Mouse (Mus musculus) retina, postnatal 1 day (tissue): ENCODE data around the gene Scn1a.

Source experiments
- DNase-seq: peaks from one replicate; pipeline ENCODE4 v3.0.0-alpha.2; 2012

The Scn1a gene

DNA sequence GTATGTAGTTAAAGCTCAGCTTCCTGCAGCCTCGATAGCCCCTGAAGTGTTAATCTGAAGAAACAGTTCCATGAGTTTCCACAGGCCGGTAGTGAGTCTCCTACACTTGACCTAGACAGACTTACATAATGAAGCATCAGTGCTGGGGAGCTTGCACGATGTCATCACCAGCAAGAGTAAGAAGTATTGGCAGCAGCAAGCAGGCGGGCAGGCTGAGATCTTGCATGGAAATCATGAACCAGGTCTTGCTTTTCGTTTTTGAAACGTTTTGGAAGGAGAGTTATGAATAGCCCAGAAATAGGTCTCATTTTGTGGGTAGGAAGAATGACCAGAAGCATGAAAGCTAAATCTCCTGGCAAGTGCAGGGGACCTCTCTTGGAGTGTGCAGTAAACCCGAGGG, at the start of gene Scn1a:
TSS of gene Scn1a (minus strand) at position 130 of the 400 bp plus-strand sequence.
- peak; percentile 40 for DNase-seq

GRCm38 (mm10) chr2:66478395-66478794, 37.8 kb upstream of the Scn1a start:
- no peak for DNase-seq

DNA sequence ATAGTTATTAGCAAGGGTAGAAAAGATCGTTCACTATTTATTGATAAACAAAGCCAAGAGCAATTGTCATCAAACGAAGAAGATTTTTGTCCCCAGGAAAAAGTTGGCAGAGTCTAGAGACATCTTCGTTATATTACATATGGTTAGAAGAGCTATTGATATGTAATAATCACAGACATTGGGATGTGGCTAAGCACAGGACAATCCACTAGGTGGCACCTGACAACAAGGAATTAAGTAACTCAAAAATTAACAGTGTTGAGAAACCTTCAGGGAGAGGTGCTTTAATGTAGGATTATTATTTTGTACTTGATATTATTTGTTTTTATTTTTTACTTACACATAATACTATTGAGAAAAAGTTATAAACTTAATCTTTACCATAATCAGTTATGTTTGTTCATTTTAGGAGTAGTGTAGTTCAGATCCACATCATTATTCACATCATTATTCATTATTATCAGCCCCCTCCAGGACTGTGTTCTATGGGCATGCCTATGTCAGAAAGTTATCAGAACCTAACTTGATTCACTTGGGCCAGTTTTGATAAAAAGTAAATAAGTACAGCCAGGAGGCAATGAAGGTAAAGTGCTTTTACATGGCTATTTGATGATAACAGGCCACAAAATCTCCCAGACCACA, 32.7 kb upstream of the Scn1a start:
- peak; percentile 42 for DNase-seq

DNA sequence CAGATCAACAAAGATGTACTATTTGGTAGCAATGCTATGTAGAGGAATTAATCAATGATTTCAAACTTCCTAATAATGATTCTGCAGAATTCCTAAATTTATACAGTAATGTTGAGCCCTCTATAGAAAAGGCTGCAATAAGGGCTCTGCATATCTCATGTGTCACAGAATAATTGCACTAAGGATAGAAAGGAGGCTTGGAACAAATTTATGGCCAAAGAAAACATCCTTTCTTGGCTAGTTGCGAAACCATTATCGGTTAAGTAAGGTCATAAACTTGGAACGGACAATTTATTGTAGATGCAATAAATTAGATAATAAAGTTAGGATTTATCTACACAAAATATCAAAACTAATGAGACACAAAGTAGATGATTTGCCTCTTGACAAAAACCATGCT, 24.8 kb upstream of the Scn1a start:
- DNase-seq: no peak

DNA sequence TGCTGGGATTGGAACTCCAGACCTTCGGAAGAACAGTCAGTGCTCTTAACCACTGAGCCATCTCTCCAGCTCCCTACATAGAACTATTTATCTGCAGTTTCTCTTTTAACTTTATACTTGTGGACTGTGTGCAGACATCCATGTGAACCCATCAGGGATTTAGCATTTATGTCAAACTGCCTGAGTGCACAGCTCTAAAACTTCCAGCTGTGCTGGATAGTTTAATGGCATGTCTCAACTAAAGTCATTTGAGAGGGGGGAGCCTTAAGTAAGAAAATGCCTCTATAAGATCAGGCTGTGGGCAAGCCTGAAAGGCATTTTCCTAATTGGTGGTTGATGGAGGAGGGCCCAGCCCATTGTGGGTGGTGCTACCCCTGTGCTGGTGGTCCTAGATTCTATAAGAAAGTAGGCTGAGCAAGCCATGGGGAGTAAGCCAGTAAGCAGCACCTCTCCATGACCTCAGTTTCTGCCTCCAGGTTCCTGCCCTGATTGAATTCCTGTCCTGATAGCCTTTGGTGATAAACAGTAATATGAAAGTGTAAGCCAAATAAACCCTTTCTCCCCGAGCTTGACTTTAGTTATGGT, 24.3 kb upstream of the Scn1a start:
- no peak for DNase-seq

DNA sequence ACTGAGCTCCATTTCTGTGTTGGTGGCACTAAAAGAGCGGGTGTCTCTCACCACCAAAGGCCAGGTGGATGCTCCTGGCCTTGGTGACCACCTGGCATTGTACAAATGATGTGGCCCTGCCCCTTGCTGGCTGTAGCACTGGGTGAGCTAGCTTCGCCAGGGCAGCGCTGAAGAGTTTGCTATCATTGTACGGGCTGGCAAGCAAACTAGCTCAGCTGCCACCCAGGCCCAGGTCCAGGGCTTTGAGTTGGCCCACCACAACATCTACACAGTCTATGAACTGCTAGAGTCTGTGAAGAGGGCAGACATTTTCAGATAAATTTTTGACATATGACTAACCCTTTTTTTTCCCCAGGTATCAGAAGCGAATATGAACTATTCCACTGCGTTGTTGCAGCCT, 23.3 kb upstream of the Scn1a start:
- DNase-seq: no peak

DNA sequence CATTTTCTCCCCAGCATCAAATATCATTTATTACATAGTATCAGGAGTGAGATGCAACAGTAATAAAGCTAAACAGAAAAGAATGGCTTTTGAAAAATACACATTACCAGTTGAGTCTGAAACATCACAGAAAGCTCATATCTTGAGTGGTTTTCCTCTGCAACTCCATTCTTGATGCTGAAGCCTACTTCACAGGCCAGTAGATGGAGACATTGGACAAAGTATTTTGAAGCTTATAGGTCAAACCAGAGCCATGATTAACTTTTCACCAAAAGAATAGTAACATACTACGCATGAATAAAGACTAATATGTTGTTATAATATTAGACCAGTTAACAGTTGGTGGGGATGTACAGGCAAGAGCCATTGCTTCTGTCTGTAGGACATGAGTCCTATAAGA, 21.8 kb upstream of the Scn1a start:
- DNase-seq: peak; percentile 7

DNA sequence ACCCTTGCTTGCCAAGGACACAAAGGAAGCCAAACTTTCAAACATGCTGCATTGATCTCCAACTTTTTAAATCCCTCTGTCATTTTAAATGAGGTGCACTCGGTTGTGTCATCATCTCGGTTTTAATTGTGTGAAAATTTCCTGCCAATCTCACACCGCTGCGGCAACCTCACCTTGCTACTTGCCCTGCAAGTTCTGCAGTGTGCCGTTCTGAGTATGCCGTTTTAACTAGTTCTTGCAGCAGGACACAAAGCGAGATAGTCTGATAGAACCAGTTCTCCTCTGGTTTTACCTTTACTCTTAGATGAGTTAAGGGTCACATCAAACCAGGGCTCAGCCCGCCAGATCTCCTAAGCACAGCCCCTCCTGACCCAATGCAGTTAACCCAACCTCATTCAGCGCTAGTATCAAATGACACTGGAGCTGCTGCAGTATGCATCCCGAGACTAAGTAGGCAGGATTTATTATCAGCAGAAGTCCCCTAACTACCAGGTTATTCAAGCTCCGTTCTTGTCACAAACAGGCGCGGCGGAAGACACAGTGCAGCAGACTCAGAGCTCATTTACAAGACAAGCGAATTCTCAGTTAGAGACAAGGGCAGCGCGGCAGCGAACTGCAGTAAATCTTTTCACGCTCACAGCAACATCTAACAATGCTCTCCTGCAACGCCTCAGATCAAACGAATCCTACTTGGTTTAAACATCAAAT, 722 bp downstream of the Scn1a start:
- DNase-seq: peak; percentile 50

- no peak for DNase-seq
Observed at GRCm38 (mm10) chr2:66436286-66436685, 4.4 kb downstream of the Scn1a start.

DNA sequence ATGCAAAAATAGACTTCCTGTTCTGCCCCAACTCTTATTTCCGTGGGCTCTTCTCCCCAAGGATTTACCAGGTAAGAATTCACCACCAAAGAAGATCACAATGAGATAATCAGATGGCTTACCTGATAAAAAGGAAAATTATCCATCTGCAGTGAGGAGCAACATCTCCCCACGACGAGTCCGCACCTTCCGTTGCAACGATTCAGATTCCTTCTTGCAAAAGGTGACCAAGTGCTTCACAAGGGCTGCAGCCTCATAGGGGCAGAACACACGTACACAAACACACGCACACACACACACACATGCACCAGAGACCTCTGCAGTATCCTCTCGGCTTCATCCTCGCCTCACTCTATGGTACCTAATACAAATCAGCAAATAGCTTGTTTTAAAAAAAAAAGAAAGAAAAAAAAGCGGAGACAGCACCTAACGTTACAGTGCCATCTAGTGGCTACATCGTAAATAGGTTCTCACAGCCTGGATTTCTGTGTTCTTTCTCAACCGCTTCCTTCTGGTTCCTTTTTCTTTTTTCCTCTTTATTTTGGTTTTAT, 30.8 kb downstream of the Scn1a start:
- DNase-seq: peak; percentile 78

GRCm38 (mm10) chr2:66408899-66409739, 31.5 kb downstream of the Scn1a start:
- DNase-seq: peak; percentile 67

GRCm38 (mm10) chr2:66408456-66408855, 32.2 kb downstream of the Scn1a start:
- DNase-seq: no peak

DNA sequence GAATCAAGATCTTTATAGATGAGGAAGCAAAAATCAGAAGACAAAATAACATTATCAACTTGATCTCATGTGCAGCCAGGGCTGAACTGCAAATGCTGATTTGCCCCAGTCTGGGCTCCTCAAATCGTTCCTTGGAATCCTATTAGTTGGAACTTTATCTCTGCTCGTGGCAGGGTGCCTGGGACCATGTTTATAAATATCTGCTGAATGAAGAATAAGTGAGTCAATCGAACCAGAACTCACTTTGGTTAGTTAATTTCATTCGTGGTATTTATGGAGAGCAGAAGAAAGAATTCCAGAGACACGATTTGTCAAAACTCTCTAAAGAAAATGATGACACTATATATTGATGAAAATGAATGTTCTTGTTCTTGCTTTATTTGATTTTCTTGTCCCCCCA, 48.1 kb downstream of the Scn1a start:
- DNase-seq: no peak

DNA sequence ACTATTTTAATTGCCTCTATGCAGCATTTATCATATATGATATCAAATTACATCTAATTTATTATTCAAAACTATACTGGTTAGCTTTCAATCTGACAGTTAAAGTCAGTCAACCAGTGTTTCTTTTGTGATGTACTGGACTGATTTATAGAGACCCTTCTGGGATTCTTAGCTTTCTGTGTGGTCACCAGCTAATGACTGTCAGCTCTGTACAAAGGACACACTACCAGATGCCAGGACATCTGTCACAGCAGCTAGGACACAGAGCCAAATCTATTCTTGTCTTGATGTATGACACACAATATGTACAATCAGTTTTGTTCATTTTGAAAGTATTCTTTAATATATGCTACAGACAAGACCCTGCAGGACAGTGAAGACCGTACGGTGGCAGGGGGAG, 72.7 kb downstream of the Scn1a start:
- peak; percentile 12 for DNase-seq

- DNase-seq: no peak
Observed at GRCm38 (mm10) chr2:66350590-66350989, 90.0 kb downstream of the Scn1a start.

GRCm38 (mm10) chr2:66346622-66347021, 94.0 kb downstream of the Scn1a start:
- DNase-seq: no peak

DNA sequence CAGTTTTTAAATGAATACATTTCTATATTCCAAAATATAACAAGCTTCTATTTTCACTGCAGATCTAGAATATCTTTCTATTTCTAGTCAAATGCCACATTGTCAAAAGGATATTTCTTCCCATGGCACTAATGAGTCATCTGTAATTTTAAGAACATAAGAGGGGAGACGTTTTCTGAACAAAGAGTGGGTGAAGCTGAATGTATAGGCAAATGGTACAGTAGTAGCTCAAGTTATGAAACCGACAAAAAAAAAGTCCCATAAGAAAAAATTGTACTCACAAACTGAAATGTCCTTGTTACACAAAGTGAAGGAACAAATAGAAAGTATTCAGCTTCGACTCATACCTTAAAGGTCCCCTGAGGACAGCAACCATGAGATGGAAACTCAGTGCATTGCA, 94.5 kb downstream of the Scn1a start:
- DNase-seq: no peak

- no peak for DNase-seq
Observed at GRCm38 (mm10) chr2:66337406-66337805, 103.2 kb downstream of the Scn1a start.

DNA sequence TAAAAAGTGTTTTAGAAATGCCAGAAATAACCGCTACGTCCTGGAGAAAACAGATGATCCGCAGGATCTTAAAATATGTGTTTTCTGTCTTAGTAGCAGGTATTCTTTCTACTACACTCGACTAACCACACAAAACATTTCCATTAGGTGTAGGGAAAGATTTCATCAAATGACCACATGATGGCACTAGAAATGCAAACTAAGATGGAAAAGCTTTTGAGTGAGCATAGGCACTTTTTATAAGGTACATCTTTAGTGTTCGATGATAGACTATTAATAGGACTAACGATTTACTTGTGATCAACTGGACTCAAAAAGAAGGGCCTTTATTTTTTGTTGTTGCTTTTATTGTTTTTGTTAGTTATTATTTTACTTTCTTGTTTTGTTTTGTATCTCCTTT, 104.2 kb downstream of the Scn1a start:
- peak; percentile 19 for DNase-seq

GRCm38 (mm10) chr2:66272551-66272950, 168.1 kb downstream of the Scn1a start:
- no peak for DNase-seq

DNA sequence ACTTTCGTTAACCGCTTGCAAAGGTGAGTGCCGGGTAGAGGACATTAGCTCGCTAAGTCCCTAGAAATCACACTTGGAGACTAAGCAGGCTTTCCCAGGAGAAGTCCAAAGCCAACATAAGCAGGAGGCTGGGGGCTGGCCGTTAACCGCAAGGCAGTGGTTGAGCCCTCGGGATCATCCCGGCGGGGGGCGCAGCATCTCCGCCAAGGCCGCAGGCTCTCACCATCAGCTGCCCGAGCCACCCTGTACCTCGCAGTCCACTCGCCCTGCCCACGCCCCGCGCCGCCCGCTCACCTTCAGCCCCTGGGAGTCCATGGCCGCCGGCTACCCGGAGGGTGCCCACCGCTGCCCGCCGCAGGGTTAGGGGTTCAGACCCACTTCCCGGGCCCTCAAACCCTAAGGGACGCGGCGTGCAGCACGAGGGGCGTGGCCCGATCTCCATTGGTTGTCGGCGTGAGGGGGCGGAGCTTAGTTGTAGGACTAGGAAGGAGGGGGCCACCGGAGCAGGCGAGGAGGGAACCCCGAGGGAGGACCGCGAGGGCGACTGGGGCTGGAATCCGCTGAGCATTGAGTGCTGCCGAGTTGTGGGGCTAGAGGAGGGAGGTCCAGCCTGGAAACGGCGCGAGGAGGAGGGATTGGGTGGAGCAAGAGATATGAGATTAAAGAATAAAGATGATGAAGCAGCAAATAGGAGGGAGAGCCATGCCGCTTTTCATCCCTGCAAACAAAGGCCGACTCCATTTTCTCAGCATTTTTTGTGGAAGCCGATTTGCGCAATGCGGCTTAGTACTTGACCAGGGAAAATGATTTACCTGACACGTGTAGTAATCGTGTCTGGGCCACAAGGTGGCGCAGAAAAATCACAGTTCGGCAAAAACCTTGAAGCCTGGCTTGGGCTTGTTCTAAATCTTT, 184.2 kb downstream of the Scn1a start, which contains the start of gene Ttc21b:
TSS of gene Ttc21b (minus strand) at position 398 of the 912 bp plus-strand sequence.
- peak; percentile 99 for DNase-seq

DNA sequence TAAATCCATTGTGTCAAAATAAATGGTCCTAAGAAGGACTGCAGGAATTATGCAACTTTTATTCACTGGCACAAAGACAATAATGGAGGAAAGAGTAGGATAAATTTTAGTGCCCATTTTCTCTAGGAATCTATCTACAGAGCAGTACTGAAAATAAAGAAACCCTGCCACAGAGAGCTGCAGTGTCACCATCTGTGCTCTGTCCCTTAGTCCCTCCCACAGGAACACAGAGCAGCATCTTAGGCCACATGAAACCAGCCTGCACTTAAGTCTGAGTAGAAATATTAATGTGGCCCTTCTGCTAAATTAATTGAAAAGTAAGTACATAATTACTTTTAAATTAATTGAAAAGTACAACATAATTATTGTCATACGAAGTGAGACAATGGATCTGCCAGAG, 196.6 kb downstream of the Scn1a start:
- no peak for DNase-seq
